Mouse (Mus musculus) G1E (cell line): ENCODE data around the gene Ppm1h. TPM values are rescaled to one million over a fixed set of nuclear protein-coding genes. Genes with fewer than 3 reads are reported as not detected.

Source experiments
- ATAC-seq: 2 replicates; pipeline ENCODE4 v1.8.0; 2016; ENCODE audit warnings: mild to moderate bottlenecking; ENCODE audit not compliant: insufficient number of reproducible peaks, poor library complexity, low FRiP score, severe bottlenecking; ENCODE audit errors: extremely low read depth
- DNase-seq: peaks from one replicate; pipeline ENCODE4 v3.0.0; 2012; ENCODE audit warnings: low spot score
- H3K27me3 ChIP-seq: 2 replicates; pipeline ENCODE4 v1.6.1; 2012; ENCODE audit warnings: mild to moderate bottlenecking, low read length, inconsistent platforms; ENCODE audit not compliant: insufficient read depth
- H3K36me3 ChIP-seq: replicated peaks from 2 replicates; pipeline ENCODE3; 2012; ENCODE audit warnings: mild to moderate bottlenecking, inconsistent platforms
- H3K4me1 ChIP-seq: 2 replicates; pipeline ENCODE4 v1.6.1; 2012; ENCODE audit warnings: low read depth, low read length, inconsistent platforms, mixed read lengths; ENCODE audit not compliant: insufficient read depth
- H3K4me3 ChIP-seq: 2 replicates; pipeline ENCODE4 v1.5.1; 2012; ENCODE audit warnings: low read depth, mild to moderate bottlenecking, inconsistent platforms, low read length, moderate library complexity, mixed read lengths
- H3K9me3 ChIP-seq: replicated peaks from 2 replicates; pipeline ENCODE4 v1.6.1; 2012; ENCODE audit warnings: inconsistent platforms
- CTCF ChIP-seq: IDR thresholded peaks from 2 replicates; pipeline ENCODE4 v1.5.1; 2012; ENCODE audit warnings: low read depth, low read length, inconsistent platforms, mixed read lengths
- GATA1 ChIP-seq: IDR thresholded peaks from 2 replicates; pipeline ENCODE4 v1.6.1; 2012; ENCODE audit warnings: borderline replicate concordance, low read length, inconsistent platforms, mixed read lengths
- GATA2 ChIP-seq: IDR thresholded peaks from 2 replicates; pipeline ENCODE4 v1.6.1; 2012; ENCODE audit warnings: low read depth, low read length, inconsistent platforms, borderline replicate concordance
- POLR2AphosphoS5 ChIP-seq: IDR thresholded peaks from 2 replicates; pipeline ENCODE4 v1.6.1; 2012; ENCODE audit warnings: low read depth, low read length, inconsistent platforms; ENCODE audit not compliant: insufficient replicate concordance
- TAL1 ChIP-seq: conservative IDR thresholded peaks from 2 replicates; pipeline ENCODE4 v1.6.1; 2012; ENCODE audit warnings: low read depth, low read length, inconsistent platforms, mixed read lengths
- polyA plus RNA-seq: library from polyadenylated mRNA; stranded (reverse); fragments of >175 nt; gene quantifications from 2 replicates; pipeline ENCODE4 v1.2.3, GENCODE M21; 2012
- total RNA-seq, 2 experiments: library from RNA; stranded (forward) in 1 of 2; stranded (reverse) in 1 of 2; fragments of 200-1000 nt in 1 of 2; fragments of >200 nt in 1 of 2; fragmentation: Nextera tagmentation in 1 of 2; gene quantifications; 2 replicates each; pipeline ENCODE4 v1.2.3; 2014 to 2017

Ppm1h gene
- total and polyA plus RNA-seq, 3 experiments = 0.27 TPM; not detected in 2

DNA sequence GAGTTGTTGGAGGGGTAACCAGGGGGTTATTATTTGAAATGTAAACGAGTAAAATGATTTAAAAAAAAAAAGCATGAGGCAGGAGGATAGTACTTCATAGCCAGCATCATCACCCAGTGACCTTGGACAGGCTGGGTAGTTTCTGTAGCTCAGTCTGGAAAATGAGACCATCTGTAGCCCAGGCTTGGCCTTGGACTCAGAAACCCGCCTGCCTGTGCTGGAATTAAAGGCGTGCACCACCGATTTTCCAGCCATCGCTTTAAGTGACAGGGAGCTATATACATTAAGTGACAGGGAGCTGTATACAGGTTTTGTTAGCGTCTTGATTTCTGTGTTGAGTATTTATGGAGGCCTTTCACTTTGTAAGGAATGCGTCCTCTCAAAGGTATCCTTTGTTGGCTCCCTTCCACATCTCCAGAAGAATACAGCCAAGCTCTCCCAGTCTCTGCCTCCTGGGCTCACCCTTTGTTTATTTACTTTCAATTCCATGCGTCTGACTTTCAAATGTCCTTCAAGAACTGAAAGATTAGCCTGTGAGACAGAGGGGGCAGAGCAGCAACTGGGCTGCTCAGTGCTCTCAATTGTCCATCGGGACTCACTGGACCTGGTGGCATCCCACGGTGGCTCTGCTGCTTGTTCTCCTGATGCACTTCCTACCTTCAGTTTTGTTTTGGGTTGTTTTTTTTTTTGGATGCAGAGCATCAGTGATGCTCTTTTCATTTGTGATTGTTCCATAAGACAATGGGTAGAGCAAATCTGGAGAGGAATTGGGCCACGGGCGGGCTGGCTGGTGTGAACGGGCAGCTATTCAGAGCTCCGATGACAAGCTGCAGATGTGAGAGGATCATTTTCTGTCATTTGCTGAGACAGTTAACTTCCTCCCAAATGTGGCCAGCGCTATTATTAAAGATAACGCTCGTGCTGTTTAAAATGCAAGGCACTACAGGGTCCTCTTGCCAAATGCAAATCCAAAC, 74.7 kb downstream of the Ppm1h start:
- peaks cover 55% of the 10 kb centered on the region for H3K9me3 ChIP-seq
- H3K4me3 ChIP-seq = no peak overlapping the region
- no peaks in the 10 kb centered on the region for H3K36me3 ChIP-seq
- ATAC-seq (no peak), DNase-seq (no peak)
- TF ChIP-seq TAL1 = no peak
- TF ChIP-seq CTCF = no peak
- no peak for TF ChIP-seq GATA1
- TF ChIP-seq GATA2 = no peak
- no peak for TF ChIP-seq POLR2AphosphoS5
- H3K27me3 ChIP-seq = no peaks in the 10 kb centered on the region
- H3K4me1 ChIP-seq = no peaks in the 10 kb centered on the region

DNA sequence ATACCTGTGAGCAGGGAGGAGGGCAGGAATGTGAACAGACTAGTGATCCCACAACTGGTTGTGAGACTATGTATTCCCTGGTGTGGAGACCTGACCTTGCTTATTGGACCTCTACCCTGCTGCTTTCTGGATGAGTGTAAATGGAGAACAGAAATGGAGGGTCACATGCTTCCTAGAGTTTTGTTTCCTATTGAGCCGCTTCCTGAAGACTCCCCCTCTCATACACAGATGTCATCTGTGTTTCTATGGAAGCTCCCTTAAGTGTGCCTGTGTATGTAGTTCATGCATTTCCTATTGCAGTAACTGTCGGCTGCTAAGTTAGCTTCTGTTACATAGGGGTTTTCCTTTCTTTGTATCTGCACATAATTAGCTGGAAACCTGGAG, 75.4 kb downstream of the Ppm1h start:
- H3K9me3 ChIP-seq = peaks cover 52% of the 10 kb centered on the region
- DNase-seq (no peak), ATAC-seq (no peak)

DNA sequence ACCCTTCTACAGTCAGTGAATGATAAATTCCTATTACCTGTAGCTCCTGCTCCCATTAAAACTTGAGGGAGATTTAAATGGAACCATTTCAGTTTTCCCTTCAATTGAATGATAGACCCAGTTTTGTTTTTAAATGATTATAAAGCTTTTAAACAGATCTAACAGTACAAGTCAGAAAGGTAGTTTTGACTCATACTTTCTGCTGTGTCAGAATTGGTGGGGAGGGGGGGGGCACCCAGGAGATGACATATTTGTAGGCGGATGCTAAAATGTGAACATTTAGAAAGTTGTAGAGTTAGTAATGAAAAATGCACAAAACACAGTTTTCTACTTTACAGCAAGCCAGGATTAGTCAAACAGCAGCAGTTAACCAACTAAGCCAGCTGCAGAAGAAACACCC, 76.4 kb downstream of the Ppm1h start:
- DNase-seq (no peak), ATAC-seq (no peak)
- no peaks in the 10 kb centered on the region for H3K36me3 ChIP-seq
- H3K9me3 ChIP-seq = peaks cover 53% of the 10 kb centered on the region
- no peaks in the 10 kb centered on the region for H3K27me3 ChIP-seq
- no peaks in the 10 kb centered on the region for H3K4me1 ChIP-seq
- no peak for TF ChIP-seq GATA2
- no peak for TF ChIP-seq CTCF
- no peak for TF ChIP-seq GATA1
- no peak overlapping the region for H3K4me3 ChIP-seq

More for the DNA sequence above, 75.4 kb downstream of the Ppm1h start:
- Histone ChIP-seq H3K4me1 (no peaks in the 10 kb centered on the region), H3K27me3 (no peaks in the 10 kb centered on the region), H3K36me3 (no peaks in the 10 kb centered on the region), H3K4me3 (no peak overlapping the region)
- TF ChIP-seq POLR2AphosphoS5 (no peak), TAL1 (no peak), GATA1 (no peak), CTCF (no peak), GATA2 (no peak)

DNA sequence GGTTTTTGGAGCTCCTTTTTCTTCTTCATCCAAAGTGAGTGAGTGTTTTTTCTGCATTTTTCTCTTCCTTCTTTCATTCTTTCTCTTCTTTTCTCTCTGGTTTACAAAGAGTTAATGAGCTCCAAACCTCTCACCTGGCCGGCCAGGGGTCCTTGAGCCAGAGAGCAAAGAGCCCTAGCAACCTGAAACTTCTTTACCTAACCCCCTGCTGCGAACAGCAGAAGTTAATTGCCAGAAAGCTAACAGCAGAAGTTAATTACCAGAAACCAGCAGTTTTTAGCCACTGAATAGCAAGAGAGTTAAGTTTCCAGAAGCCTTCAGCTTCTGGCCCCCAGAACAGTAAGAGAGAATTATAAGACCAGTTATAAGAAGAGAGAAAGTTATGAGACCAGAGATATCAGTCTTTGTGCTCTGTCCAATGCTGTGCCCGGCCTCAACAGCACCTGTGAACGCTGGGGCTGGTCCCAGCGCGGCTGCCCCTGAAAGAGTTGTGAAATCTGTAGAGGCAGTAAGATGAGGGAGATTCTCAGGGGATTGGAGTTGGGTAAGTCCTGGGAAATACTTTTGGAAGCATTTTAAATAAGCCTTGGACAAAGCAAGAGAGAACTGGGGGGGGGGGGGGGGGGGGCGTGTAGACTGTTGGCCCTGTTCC, 78.4 kb downstream of the Ppm1h start:
- ATAC-seq (no peak), DNase-seq (no peak)
- no peaks in the 10 kb centered on the region for H3K27me3 ChIP-seq
- peaks cover 43% of the 10 kb centered on the region for H3K9me3 ChIP-seq
- H3K36me3 ChIP-seq = no peaks in the 10 kb centered on the region
- no peaks in the 10 kb centered on the region for H3K4me1 ChIP-seq
- no peak for TF ChIP-seq TAL1
- TF ChIP-seq CTCF = no peak
- TF ChIP-seq GATA1 = no peak
- TF ChIP-seq POLR2AphosphoS5 = no peak
- TF ChIP-seq GATA2 = no peak
- no peak overlapping the region for H3K4me3 ChIP-seq

DNA sequence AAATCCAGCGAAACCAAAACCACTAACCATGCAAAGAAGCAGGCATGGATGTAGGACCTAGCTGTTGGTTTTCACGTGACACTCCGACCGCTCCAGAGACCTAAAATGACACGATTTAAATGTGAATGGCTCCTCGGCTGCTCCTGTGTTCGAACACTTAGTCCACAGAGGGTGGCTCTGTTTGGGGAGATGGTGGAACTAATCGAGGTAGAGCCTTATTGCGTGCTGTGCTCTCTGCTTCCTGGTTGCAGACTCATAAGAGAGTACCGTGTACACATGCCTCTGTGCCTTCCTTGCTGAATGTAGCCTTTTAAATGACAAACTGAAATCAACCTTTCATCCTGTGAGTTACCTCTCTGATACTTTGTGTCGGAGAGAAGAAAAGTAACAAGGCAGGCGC, 79.2 kb downstream of the Ppm1h start:
- H3K4me3 ChIP-seq = no peak overlapping the region
- no peaks in the 10 kb centered on the region for H3K4me1 ChIP-seq
- H3K9me3 ChIP-seq = peaks cover 37% of the 10 kb centered on the region
- no peak for DNase-seq
- no peaks in the 10 kb centered on the region for H3K27me3 ChIP-seq
- ATAC-seq = no peak
- TF ChIP-seq GATA2 = no peak
- TF ChIP-seq CTCF = no peak
- TF ChIP-seq POLR2AphosphoS5 = no peak
- TF ChIP-seq TAL1 = no peak
- no peak for TF ChIP-seq GATA1
- H3K36me3 ChIP-seq = no peaks in the 10 kb centered on the region

DNA sequence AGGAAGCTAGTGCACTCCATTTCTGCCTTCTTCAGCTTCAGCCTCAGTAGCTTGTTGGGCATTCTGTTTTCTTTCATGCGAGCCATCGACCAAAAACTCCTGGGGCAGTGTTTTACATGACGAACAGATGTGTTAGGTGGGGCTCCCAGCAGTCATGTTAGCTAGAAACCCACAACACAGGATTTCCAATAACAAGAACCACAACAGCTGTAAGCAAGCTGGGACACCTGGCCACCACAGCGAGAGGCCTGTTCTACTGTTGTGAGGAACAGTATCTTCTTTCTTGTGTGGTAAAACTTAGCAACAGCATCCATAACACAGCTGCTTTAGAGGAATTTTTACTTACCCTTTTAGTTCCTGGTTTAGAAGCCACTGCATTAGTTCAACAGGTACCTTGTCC, 79.8 kb downstream of the Ppm1h start:
- DNase-seq (no peak), ATAC-seq (no peak)
- Histone ChIP-seq H3K4me1 (no peaks in the 10 kb centered on the region), H3K9me3 (peaks cover 37% of the 10 kb centered on the region), H3K27me3 (no peaks in the 10 kb centered on the region), H3K36me3 (no peaks in the 10 kb centered on the region), H3K4me3 (no peak overlapping the region)
- no peak for TF ChIP-seq GATA2
- TF ChIP-seq POLR2AphosphoS5 = no peak
- TF ChIP-seq TAL1 = no peak
- no peak for TF ChIP-seq GATA1
- TF ChIP-seq CTCF = no peak

DNA sequence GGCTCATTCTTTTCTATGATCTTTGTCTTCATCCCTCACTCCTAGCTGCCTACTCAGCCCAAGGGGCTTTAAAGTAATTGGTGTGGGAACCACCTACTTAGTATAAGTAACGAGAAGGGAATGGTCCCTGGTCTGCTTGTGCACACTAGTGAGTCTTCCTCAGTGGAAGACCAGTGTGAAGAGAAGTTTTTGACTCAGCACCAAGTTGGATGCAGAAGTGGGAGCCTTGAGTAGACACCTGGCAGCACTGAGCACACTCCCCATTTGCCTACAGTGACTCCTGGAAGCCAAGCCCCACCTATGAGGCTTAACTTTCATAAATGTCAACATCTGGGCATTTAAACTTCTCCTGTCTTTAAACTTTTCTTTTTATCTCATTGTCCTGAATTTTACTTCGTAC, 81.2 kb downstream of the Ppm1h start:
- Histone ChIP-seq H3K4me3 (no peak overlapping the region), H3K27me3 (no peaks in the 10 kb centered on the region), H3K4me1 (no peaks in the 10 kb centered on the region), H3K36me3 (no peaks in the 10 kb centered on the region), H3K9me3 (peaks cover 38% of the 10 kb centered on the region)
- no peak for TF ChIP-seq CTCF
- TF ChIP-seq POLR2AphosphoS5 = no peak
- TF ChIP-seq GATA1 = no peak
- TF ChIP-seq TAL1 = no peak
- no peak for TF ChIP-seq GATA2
- DNase-seq (no peak), ATAC-seq (no peak)
